Mouse (Mus musculus): ENCODE measurements around the gene Prn. TPM values are rescaled to one million over a fixed set of nuclear protein-coding genes. Genes with fewer than 3 reads are reported as not detected.
A peak's percentile ranks its signal among the peaks of the same experiment; 100 is the strongest.

The Prn gene
- total RNA-seq, 2 experiments from 2014 or later = 2.9 TPM; not detected in 1

GRCm38 (mm10) chr2:131996369-131996768, 86.6 kb downstream of the Prn start:
- no peak for DNase-seq

GRCm38 (mm10) chr2:131997356-131997755, 87.6 kb downstream of the Prn start:
- DNase-seq = peak; percentile 36

- DNase-seq = no peak
Measured at GRCm38 (mm10) chr2:132001696-132002334, 92.1 kb downstream of the Prn start.

GRCm38 (mm10) chr2:132003916-132004315, 94.2 kb downstream of the Prn start:
- DNase-seq = no peak

GRCm38 (mm10) chr2:132004495-132005136, 94.9 kb downstream of the Prn start:
- no peak for DNase-seq

- DNase-seq = no peak
Measured at GRCm38 (mm10) chr2:132005445-132005844, 95.7 kb downstream of the Prn start.

Other genes starting within 250 kb of the Prn start
- gene Erv3, start 50.2 kb upstream of the Prn start, total RNA-seq (2021) = not detected
- 10 to 100 TPM; 83.1 to 85.9 TPM for gene Prnp, start within 50 bp of the Prn start, total RNA-seq (2021)
- 10 to 100 TPM; 17.6 to 22.9 TPM for gene Prnd, start 40.9 kb downstream of the Prn start, total RNA-seq (2021)
- 10 to 100 TPM; 13.7 to 15.2 TPM for gene Rassf2, start 120.3 kb downstream of the Prn start, total RNA-seq (2021)
- 10 to 100 TPM; 20.3 to 22.8 TPM for gene Slc23a2, start 235.2 kb downstream of the Prn start, total RNA-seq (2021)

All from heart, postnatal 4 days (tissue).